Mouse (Mus musculus): ENCODE measurements at regions not wholly inside any gene's neighbourhood (a gene's known extent, or its start where the extent isn't known, plus 50 kb on each side); places are given as distances from the start of the nearest gene placed in this dataset.

- Histone ChIP-seq H3K4me1 (ENCODE audit: control insufficient read depth, insufficient read depth, low read length) (no peaks in the 10 kb centered on the region), H3K4me3 (ENCODE audit: low read depth, low read length) (no peak overlapping the region), H3K9ac (replicated peaks; ENCODE audit: low read length) (no peak overlapping the region), H3K36me3 (replicated peaks; ENCODE audit: control insufficient read depth, insufficient read depth, low read depth, low read length) (no peaks in the 10 kb centered on the region), H3K9me3 (replicated peaks; ENCODE audit: control insufficient read depth, low read length) (no peaks in the 10 kb centered on the region), H3K27me3 (ENCODE audit: control insufficient read depth, insufficient read depth, low read length) (no peaks in the 10 kb centered on the region), H3K27ac (replicated peaks; ENCODE audit: low read depth, low read length) (no peak overlapping the region), H3K4me2 (ENCODE audit: low read depth, low read length) (no peak overlapping the region)
- 19% methylated on average over 2 of the region's 2 CpGs for whole genome bisulfite sequencing
- ATAC-seq (replicated peaks; ENCODE audit: insufficient number of reproducible peaks, low FRiP score, low TSS enrichment, low read depth), result no peak
- DNase-seq (ENCODE audit: low spot score), result no peak
Observed at GRCm38 (mm10) chrX:77009336-77009735, 406.6 kb upstream of the Cldn34d start.

DNA sequence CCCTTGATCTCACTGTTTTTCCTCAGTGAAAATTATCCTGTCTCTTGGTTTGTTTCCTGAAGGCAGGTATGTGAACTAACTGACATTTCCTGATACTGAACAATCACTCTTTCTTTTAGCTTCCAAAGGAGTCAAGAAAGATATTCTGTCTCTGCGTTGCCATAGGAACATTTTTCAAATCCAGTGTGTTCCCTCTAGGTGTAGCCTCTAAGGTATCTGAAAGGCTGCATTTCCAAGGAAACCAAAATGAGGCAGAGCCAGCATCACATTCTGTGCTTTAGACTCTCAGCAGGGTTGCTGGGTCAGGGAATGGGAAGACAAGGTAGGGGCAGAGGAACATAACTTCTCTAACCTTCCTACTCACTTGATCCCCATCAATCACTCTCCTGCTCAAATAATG lies 411.2 kb upstream of the Cldn34d start:
- no peak overlapping the region for H3K4me3 ChIP-seq (ENCODE audit: low read depth, low read length)
- DNase-seq (ENCODE audit: low spot score), result no peak
- WGBS, result 70% methylated on average over 1 of the region's 1 CpGs

DNA sequence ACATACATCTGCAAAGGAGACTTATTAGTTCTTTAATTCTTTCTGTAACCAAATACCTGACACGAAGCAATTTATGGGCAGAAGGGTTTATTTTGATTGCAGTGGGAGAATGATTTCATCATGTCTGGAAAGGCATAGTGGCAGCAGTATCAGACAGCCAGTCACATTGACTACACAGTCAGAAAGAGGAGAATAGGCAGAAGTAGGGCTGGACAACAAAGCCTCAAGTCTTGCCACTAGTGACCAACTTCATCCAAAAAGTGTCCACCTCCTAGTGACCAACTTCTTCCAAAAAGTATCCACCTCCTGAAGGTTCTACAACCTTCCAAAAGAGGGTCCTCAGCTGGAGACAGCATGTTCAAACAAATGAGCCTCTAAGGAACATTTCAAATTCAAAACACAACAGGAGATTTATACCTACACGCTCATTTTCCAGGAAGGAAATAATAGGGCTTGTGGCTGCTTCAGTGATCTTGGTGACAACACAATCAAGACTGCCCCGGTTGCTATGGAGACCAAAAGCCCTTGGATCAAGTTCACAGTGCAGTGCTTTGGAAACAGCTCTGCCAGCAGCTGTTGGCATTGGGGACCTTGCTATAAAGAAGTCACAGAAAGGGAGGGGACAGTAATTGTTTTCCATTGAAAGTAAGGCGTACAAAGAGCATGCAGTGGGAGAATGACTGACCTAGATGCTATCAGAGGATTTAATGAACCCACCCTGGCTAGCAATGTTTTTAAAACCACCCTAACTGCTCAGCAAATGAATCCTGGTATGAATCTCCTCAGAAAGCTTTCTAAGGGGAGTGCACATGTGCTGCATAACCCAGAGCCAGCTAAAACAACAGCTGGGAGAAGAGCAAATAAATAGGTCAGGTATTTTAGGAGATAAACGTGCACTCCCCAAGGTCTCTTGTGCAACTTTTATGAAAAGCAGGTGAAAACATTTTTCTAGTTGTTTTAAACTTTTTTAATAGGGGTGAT lies 448.0 kb upstream of the Cldn34d start:
- Histone ChIP-seq H3K4me2 (ENCODE audit: low read depth, low read length) (no peak overlapping the region), H3K9ac (replicated peaks; ENCODE audit: low read length) (no peak overlapping the region), H3K27ac (replicated peaks; ENCODE audit: low read depth, low read length) (no peak overlapping the region), H3K9me3 (replicated peaks; ENCODE audit: control insufficient read depth, low read length) (no peaks in the 10 kb centered on the region), H3K36me3 (replicated peaks; ENCODE audit: control insufficient read depth, insufficient read depth, low read depth, low read length) (no peaks in the 10 kb centered on the region), H3K4me3 (ENCODE audit: low read depth, low read length) (no peak overlapping the region), H3K4me1 (ENCODE audit: control insufficient read depth, insufficient read depth, low read length) (no peaks in the 10 kb centered on the region), H3K27me3 (ENCODE audit: control insufficient read depth, insufficient read depth, low read length) (no peaks in the 10 kb centered on the region)
- DNase-seq (ENCODE audit: low spot score) (peak; percentile 72), ATAC-seq (replicated peaks; ENCODE audit: insufficient number of reproducible peaks, low FRiP score, low TSS enrichment, low read depth) (peak; percentile 65)
- 44% methylated on average over 5 of the region's 5 CpGs for WGBS

More for the DNA sequence above, 411.2 kb upstream of the Cldn34d start:
- Histone ChIP-seq H3K27me3 (ENCODE audit: control insufficient read depth, insufficient read depth, low read length) (no peaks in the 10 kb centered on the region), H3K27ac (replicated peaks; ENCODE audit: low read depth, low read length) (no peak overlapping the region), H3K36me3 (replicated peaks; ENCODE audit: control insufficient read depth, insufficient read depth, low read depth, low read length) (no peaks in the 10 kb centered on the region), H3K4me1 (ENCODE audit: control insufficient read depth, insufficient read depth, low read length) (no peaks in the 10 kb centered on the region), H3K9me3 (replicated peaks; ENCODE audit: control insufficient read depth, low read length) (no peaks in the 10 kb centered on the region), H3K9ac (replicated peaks; ENCODE audit: low read length) (no peak overlapping the region), H3K4me2 (ENCODE audit: low read depth, low read length) (no peak overlapping the region)
- ATAC-seq (replicated peaks; ENCODE audit: insufficient number of reproducible peaks, low FRiP score, low TSS enrichment, low read depth), result no peak

DNA sequence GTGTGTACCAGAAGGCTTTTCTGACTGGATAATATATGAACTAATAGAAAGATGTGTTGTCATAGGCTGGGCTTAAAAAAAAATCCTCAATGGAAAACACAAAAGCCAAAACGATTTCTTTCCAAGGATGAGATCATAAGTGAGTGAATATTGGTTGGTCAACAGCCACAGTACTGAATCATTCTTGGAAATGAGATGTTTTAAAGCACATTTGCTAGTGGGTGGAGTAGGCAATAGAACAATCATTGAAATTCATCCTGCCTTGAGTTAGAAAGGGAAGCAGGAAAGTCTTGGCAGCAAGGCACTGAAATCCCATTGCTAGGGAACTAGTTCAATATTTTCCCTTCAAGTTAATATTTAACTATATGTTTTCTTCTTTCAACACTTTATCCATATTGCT lies 449.3 kb upstream of the Cldn34d start:
- 84% methylated on average over 1 of the region's 1 CpGs for WGBS
- Histone ChIP-seq H3K9ac (replicated peaks; ENCODE audit: low read length) (no peak overlapping the region), H3K27ac (replicated peaks; ENCODE audit: low read depth, low read length) (no peak overlapping the region), H3K27me3 (ENCODE audit: control insufficient read depth, insufficient read depth, low read length) (no peaks in the 10 kb centered on the region), H3K36me3 (replicated peaks; ENCODE audit: control insufficient read depth, insufficient read depth, low read depth, low read length) (no peaks in the 10 kb centered on the region), H3K4me2 (ENCODE audit: low read depth, low read length) (no peak overlapping the region), H3K4me1 (ENCODE audit: control insufficient read depth, insufficient read depth, low read length) (no peaks in the 10 kb centered on the region), H3K4me3 (ENCODE audit: low read depth, low read length) (no peak overlapping the region), H3K9me3 (replicated peaks; ENCODE audit: control insufficient read depth, low read length) (no peaks in the 10 kb centered on the region)
- DNase-seq (ENCODE audit: low spot score) (no peak), ATAC-seq (replicated peaks; ENCODE audit: insufficient number of reproducible peaks, low FRiP score, low TSS enrichment, low read depth) (no peak)

- ATAC-seq (replicated peaks; ENCODE audit: insufficient number of reproducible peaks, low FRiP score, low TSS enrichment, low read depth), result no peak
- H3K9me3 ChIP-seq (replicated peaks; ENCODE audit: control insufficient read depth, low read length), result no peaks in the 10 kb centered on the region
Observed at GRCm38 (mm10) chrX:77079776-77080175, 431.0 kb upstream of the Tbl1x start.

DNA sequence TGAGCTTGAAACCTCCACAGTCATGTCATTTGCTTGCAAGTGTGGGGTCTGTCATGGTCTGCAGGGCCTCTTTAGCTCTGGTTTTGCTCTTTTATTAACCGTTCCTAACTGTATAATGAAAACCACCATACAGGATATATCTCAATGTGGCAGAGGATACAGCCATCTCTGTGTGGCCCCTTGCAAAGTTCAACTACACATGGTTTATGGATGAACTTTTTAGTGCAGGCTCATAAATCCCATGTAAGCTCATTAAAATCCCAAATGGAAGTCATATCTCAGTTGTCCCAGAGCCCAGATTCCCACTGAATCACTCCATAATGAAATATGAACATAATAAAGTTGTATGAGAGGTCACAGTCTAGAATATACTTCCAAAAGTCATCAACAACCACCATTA lies 428.1 kb upstream of the Tbl1x start:
- H3K9ac ChIP-seq (replicated peaks; ENCODE audit: low read length), result no peak overlapping the region
- H3K27me3 ChIP-seq (ENCODE audit: control insufficient read depth, insufficient read depth, low read length), result no peaks in the 10 kb centered on the region
- H3K4me1 ChIP-seq (ENCODE audit: control insufficient read depth, insufficient read depth, low read length), result no peaks in the 10 kb centered on the region
- no peak overlapping the region for H3K4me2 ChIP-seq (ENCODE audit: low read depth, low read length)
- no peaks in the 10 kb centered on the region for H3K9me3 ChIP-seq (replicated peaks; ENCODE audit: control insufficient read depth, low read length)
- WGBS, result 69% methylated on average over 1 of the region's 1 CpGs
- ATAC-seq (replicated peaks; ENCODE audit: insufficient number of reproducible peaks, low FRiP score, low TSS enrichment, low read depth) (no peak), DNase-seq (ENCODE audit: low spot score) (no peak)
- H3K4me3 ChIP-seq (ENCODE audit: low read depth, low read length), result no peak overlapping the region
- H3K27ac ChIP-seq (replicated peaks; ENCODE audit: low read depth, low read length), result no peak overlapping the region
- no peaks in the 10 kb centered on the region for H3K36me3 ChIP-seq (replicated peaks; ENCODE audit: control insufficient read depth, insufficient read depth, low read depth, low read length)

More at GRCm38 (mm10) chrX:77079776-77080175, 431.0 kb upstream of the Tbl1x start:
- no peaks in the 10 kb centered on the region for H3K4me1 ChIP-seq (ENCODE audit: control insufficient read depth, insufficient read depth, low read length)
- DNase-seq (ENCODE audit: low spot score), result no peak
- WGBS, result 74% methylated on average over 4 of the region's 4 CpGs
- H3K4me3 ChIP-seq (ENCODE audit: low read depth, low read length), result no peak overlapping the region
- no peak overlapping the region for H3K4me2 ChIP-seq (ENCODE audit: low read depth, low read length)
- H3K36me3 ChIP-seq (replicated peaks; ENCODE audit: control insufficient read depth, insufficient read depth, low read depth, low read length), result no peaks in the 10 kb centered on the region
- no peaks in the 10 kb centered on the region for H3K27me3 ChIP-seq (ENCODE audit: control insufficient read depth, insufficient read depth, low read length)
- H3K9ac ChIP-seq (replicated peaks; ENCODE audit: low read length), result no peak overlapping the region
- H3K27ac ChIP-seq (replicated peaks; ENCODE audit: low read depth, low read length), result no peak overlapping the region

DNA sequence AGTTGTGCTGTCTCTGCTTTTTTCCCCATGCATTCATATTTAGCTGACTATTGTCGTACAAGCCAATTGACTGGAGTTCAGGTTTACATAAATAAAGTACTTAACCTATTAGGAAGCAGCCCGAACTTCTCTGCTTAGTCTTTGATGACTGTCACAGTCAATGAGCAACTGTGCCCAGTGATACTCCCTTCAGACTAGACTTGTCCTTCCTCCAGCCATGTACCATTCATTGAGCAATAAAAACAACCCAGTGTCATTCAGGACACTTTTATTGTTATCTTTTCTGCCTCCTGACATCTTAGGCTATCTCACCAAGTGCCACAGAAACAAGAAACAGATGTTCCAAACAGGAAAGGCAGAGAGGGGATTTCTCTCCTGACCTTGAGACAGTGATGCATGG lies 389.1 kb upstream of the Tbl1x start:
- Histone ChIP-seq H3K36me3 (replicated peaks; ENCODE audit: control insufficient read depth, insufficient read depth, low read depth, low read length) (no peaks in the 10 kb centered on the region), H3K4me2 (ENCODE audit: low read depth, low read length) (no peak overlapping the region), H3K27ac (replicated peaks; ENCODE audit: low read depth, low read length) (no peak overlapping the region), H3K27me3 (ENCODE audit: control insufficient read depth, insufficient read depth, low read length) (no peaks in the 10 kb centered on the region), H3K9me3 (replicated peaks; ENCODE audit: control insufficient read depth, low read length) (no peaks in the 10 kb centered on the region), H3K9ac (replicated peaks; ENCODE audit: low read length) (no peak overlapping the region), H3K4me1 (ENCODE audit: control insufficient read depth, insufficient read depth, low read length) (no peaks in the 10 kb centered on the region), H3K4me3 (ENCODE audit: low read depth, low read length) (no peak overlapping the region)
- DNase-seq (ENCODE audit: low spot score) (no peak), ATAC-seq (replicated peaks; ENCODE audit: insufficient number of reproducible peaks, low FRiP score, low TSS enrichment, low read depth) (no peak)
- 45% methylated on average over 2 of the region's 2 CpGs for WGBS

Data from embryonic facial prominence, embryonic 11.5 days (tissue).